Mouse (Mus musculus) liver, postnatal 0 days (tissue): ENCODE data around the gene Taar3. TPM values are rescaled to one million over a fixed set of nuclear protein-coding genes. Genes with fewer than 3 reads are reported as not detected.

Experiments used
- ATAC-seq: fragments of 200-750 bp; cut with Nextera tagmentation; 2 replicates; pipeline ENCODE4 v1.8.0; 2017; ENCODE audit warnings: mild to moderate bottlenecking, moderate library complexity
- DNase-seq: peaks from one replicate; pipeline ENCODE4 v3.0.0-alpha.2; 2016
- H3K27ac ChIP-seq: fragments of 300-500 bp; sonication (generic); 2 replicates; pipeline ENCODE4 v1.5.1; 2014; ENCODE audit warnings: antibody characterized with exemption, moderate library complexity, mild to moderate bottlenecking, low read depth
- H3K27me3 ChIP-seq: fragments of 300-500 bp; sonication (generic); 2 replicates; pipeline ENCODE4 v1.6.1; 2014; ENCODE audit warnings: low read length, control low read depth, mixed read lengths; ENCODE audit not compliant: insufficient read depth
- H3K36me3 ChIP-seq: fragments of 300-500 bp; sonication (generic); replicated peaks from 2 replicates; pipeline ENCODE4 v1.6.1; 2014; ENCODE audit warnings: mild to moderate bottlenecking, control low read depth, low read length, moderate library complexity, mixed read lengths; ENCODE audit not compliant: insufficient read depth
- H3K4me1 ChIP-seq: fragments of 300-500 bp; sonication (generic); 2 replicates; pipeline ENCODE4 v1.6.1; 2014; ENCODE audit warnings: antibody characterized with exemption, mild to moderate bottlenecking, control low read depth; ENCODE audit not compliant: insufficient read depth
- H3K4me2 ChIP-seq: fragments of 300-500 bp; sonication (generic); 2 replicates; pipeline ENCODE4 v1.6.1; 2014; ENCODE audit warnings: low read depth, mild to moderate bottlenecking, low read length, moderate library complexity, mixed read lengths
- H3K4me3 ChIP-seq: fragments of 300-500 bp; sonication (generic); 2 replicates; pipeline ENCODE4 v1.5.1; 2014; ENCODE audit warnings: low read depth, low read length
- H3K9ac ChIP-seq: fragments of 300-500 bp; sonication (generic); replicated peaks from 2 replicates; pipeline ENCODE4 v1.6.1; 2014; ENCODE audit warnings: mild to moderate bottlenecking, moderate library complexity
- H3K9me3 ChIP-seq: fragments of 300-500 bp; sonication (generic); 2 replicates; pipeline ENCODE4 v1.6.1; 2016; ENCODE audit warnings: mild to moderate bottlenecking, control low read depth, low read length, mixed read lengths
- CTCF ChIP-seq: sonication (generic); IDR thresholded peaks from 2 replicates; pipeline ENCODE4 v1.5.1; 2016; ENCODE audit warnings: antibody characterized with exemption, low read depth
- EP300 ChIP-seq: IDR thresholded peaks from 2 replicates; pipeline ENCODE4 v1.6.1; 2016; ENCODE audit warnings: antibody characterized with exemption, low read depth, mild to moderate bottlenecking
- WGBS: fragments of 180-500 bp; shearing (Covaris S2); extraction: QIAGEN DNeasy Blood & Tissue Kit; methylation state at CpG from one replicate; pipeline ENCODE4 v1.1.7; 2014; ENCODE audit not compliant: insufficient replicate concordance; 5-methylcytosine and 5-hydroxymethylcytosine counted together
- polyA plus RNA-seq: library from polyadenylated mRNA; unstranded; fragments of >200 nt; fragmentation: Nextera tagmentation; extraction: Ambion mirVana; gene quantifications from 2 replicates; pipeline ENCODE4 v1.2.1, GENCODE M21; 2015

Taar3 gene
- polyA plus RNA-seq, 1 experiment from 2014 or later: not detected

DNA sequence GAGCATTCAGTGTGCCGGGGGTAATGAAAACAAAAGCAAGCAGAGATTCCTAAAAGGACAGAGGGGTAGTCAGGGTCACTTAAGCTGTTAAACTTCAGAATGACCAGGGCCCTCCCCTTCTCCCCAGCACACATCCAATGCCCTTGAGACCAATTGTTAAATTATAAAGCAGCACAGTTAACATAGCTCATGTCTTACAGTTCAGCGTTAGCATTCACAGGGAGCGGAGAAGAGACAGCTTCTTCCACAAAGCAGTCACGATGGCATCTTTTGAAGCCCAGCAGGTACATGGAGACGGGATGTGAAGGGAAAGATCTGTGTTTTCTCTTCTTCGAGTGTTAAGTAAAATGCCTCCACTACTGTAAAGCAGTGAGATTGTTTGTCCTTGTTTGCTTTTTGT is 11.0 kb upstream of the Taar3 start, which contains the start of gene Taar2:
Taar2 (plus strand) TSS at position 261 of the 400 bp plus-strand sequence.
- H3K27ac ChIP-seq: no peak within 1 kb of the TSS
- no peak for TF ChIP-seq EP300
- no peak for TF ChIP-seq CTCF
- H3K27me3 ChIP-seq: no peaks in the 10 kb centered on the region
- H3K9me3 ChIP-seq: no peaks in the 10 kb centered on the region
- no peak within 1 kb of the TSS for H3K4me3 ChIP-seq
- no peak within 1 kb of the TSS for H3K9ac ChIP-seq
- no peaks in the 10 kb centered on the region for H3K36me3 ChIP-seq
- H3K4me1 ChIP-seq: no peaks in the 10 kb centered on the region
- 59% methylated on average over 6 of the region's 6 CpGs for WGBS
- no peak within 1 kb of the TSS for H3K4me2 ChIP-seq
- ATAC-seq: no peak
- DNase-seq: no peak

DNA sequence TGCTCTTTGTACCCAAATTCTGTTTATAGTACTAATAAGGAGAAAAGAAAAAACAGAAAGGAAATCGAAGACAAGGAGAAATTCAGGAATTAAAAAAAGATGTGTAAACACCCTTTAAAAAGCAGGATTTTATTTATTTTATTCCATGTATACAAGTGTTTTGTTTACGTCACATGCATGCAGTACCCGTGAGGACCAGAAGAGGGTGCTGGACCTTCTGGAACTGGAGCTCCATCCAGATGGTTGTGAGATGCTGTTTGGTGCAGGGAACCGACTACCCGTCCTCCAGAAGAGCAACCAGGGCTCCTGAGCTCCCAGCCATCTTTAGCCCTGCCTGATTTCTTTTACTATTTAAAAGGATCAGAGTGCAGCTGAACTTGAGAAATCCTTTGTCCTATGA is 6.9 kb upstream of the Taar3 start:
- H3K4me2 ChIP-seq: no peak overlapping the region
- no peaks in the 10 kb centered on the region for H3K27me3 ChIP-seq
- WGBS: 76% methylated on average over 5 of the region's 5 CpGs
- no peaks in the 10 kb centered on the region for H3K9me3 ChIP-seq
- no peaks in the 10 kb centered on the region for H3K4me1 ChIP-seq
- no peak overlapping the region for H3K4me3 ChIP-seq
- H3K27ac ChIP-seq: no peak overlapping the region
- DNase-seq (no peak), ATAC-seq (no peak)
- no peaks in the 10 kb centered on the region for H3K36me3 ChIP-seq
- TF ChIP-seq CTCF: peak; percentile 55
- TF ChIP-seq EP300: no peak
- no peak overlapping the region for H3K9ac ChIP-seq

DNA sequence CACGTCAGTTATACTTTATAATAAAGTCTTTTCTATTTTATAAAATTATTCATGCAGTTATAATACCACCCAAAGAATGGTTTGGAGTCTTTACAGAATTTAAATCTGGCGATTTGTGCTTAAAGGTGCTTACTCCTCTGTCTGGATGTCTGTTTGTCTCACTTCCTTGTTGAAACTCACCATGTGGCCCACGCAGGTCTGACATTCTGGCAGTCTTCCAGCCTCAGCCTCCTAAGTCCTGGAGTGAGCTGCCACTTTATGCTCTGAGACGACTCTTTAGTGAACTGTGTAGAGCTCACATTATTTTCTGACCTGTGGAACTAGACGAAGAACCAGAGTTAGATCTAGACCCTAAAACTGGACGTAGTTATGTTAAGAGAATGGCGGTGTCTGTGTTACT is 1.3 kb upstream of the Taar3 start:
- DNase-seq (no peak), ATAC-seq (no peak)
- Histone ChIP-seq H3K27me3 (no peaks in the 10 kb centered on the region), H3K4me3 (no peak overlapping the region), H3K9ac (no peak overlapping the region), H3K27ac (no peak overlapping the region), H3K9me3 (no peaks in the 10 kb centered on the region), H3K4me2 (no peak overlapping the region), H3K36me3 (no peaks in the 10 kb centered on the region), H3K4me1 (no peaks in the 10 kb centered on the region)
- WGBS: 56% methylated on average over 7 of the region's 7 CpGs
- TF ChIP-seq CTCF (no peak), EP300 (no peak)

DNA sequence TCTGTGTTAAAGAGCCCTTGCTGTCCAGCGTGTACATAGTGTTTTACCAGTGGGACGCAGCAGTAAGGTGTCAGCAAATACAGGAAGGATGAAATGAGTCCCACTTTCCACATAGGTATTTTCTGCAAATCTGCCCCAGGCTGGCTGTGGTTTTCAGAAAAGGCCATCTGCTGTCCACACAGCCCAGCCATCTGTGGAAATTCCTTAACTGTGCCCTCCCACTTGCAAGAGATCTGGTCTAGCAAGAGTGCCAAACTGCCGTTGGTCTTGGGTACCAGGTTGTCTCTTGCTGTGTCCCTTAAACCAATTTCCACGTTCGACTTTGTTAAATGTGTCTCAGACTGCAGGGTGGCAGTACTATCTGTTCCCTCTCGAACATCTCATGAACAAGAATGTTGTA is 2.4 kb downstream of the Taar3 start:
- TF ChIP-seq EP300 (no peak), CTCF (no peak)
- H3K27ac ChIP-seq: no peak overlapping the region
- no peak overlapping the region for H3K4me3 ChIP-seq
- WGBS: 74% methylated on average over 6 of the region's 6 CpGs
- H3K4me2 ChIP-seq: no peak overlapping the region
- H3K27me3 ChIP-seq: no peaks in the 10 kb centered on the region
- DNase-seq (no peak), ATAC-seq (no peak)
- no peaks in the 10 kb centered on the region for H3K4me1 ChIP-seq
- H3K36me3 ChIP-seq: no peaks in the 10 kb centered on the region
- H3K9ac ChIP-seq: no peak overlapping the region
- H3K9me3 ChIP-seq: no peaks in the 10 kb centered on the region

DNA sequence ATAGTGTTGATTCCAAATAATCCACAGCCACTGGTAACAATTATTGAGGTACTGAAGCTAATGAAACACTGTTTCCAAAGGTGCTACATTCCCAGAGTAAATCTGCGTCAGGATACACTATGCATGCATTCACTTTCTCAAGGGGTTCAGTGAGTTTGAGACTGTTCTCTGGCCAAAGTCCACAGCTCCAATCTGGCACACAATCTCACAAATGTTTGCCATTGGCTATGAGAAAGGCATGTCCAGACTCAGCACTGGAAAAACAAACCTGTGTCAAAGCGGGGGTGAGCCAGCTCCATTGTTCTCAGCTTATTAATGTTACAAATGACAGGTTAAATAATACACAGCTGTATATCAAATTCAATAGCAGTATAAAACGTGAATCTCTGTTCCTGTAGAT is 9.7 kb downstream of the Taar3 start:
- no peak for DNase-seq
- 59% methylated on average over 3 of the region's 3 CpGs for WGBS
- Histone ChIP-seq H3K4me1 (0 out of 2 replicates have a peak, but pooled peaks cover 3% of the 10 kb centered on the region), H3K9me3 (no peaks in the 10 kb centered on the region), H3K4me3 (no peak overlapping the region), H3K36me3 (no peaks in the 10 kb centered on the region), H3K27me3 (no peaks in the 10 kb centered on the region), H3K4me2 (no peak overlapping the region), H3K27ac (no peak overlapping the region), H3K9ac (no peak overlapping the region)
- no peak for ATAC-seq
- TF ChIP-seq CTCF (no peak), EP300 (no peak)

DNA sequence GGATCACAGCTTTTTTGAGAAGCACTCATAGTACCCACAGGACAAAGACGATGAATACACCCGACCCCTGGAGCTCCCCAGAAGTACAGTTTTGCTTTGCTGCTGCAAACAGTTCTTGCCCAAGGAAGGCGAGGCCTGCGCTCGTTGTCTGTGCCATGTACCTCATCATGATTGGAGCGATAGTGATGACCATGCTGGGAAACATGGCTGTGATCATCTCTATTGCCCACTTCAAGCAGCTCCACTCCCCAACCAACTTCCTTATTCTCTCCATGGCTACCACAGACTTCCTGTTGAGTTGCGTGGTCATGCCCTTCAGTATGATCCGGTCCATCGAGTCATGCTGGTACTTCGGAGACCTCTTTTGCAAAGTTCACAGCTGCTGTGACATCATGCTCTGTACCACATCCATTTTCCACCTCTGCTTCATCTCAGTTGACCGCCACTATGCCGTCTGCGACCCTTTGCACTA is 11.1 kb downstream of the Taar3 start, which contains the start of gene Taar4:
Taar4 (plus strand) TSS at position 51 of the 472 bp plus-strand sequence.
- H3K9ac ChIP-seq: no peak within 1 kb of the TSS
- no peak for TF ChIP-seq EP300
- TF ChIP-seq CTCF: no peak
- DNase-seq: no peak
- H3K4me1 ChIP-seq: 0 out of 2 replicates have a peak, but pooled peaks cover 3% of the 10 kb centered on the region
- no peaks in the 10 kb centered on the region for H3K36me3 ChIP-seq
- 77% methylated on average over 13 of the region's 13 CpGs for WGBS
- H3K4me3 ChIP-seq: no peak within 1 kb of the TSS
- no peak within 1 kb of the TSS for H3K4me2 ChIP-seq
- no peaks in the 10 kb centered on the region for H3K9me3 ChIP-seq
- no peaks in the 10 kb centered on the region for H3K27me3 ChIP-seq
- no peak for ATAC-seq
- H3K27ac ChIP-seq: no peak within 1 kb of the TSS

DNA sequence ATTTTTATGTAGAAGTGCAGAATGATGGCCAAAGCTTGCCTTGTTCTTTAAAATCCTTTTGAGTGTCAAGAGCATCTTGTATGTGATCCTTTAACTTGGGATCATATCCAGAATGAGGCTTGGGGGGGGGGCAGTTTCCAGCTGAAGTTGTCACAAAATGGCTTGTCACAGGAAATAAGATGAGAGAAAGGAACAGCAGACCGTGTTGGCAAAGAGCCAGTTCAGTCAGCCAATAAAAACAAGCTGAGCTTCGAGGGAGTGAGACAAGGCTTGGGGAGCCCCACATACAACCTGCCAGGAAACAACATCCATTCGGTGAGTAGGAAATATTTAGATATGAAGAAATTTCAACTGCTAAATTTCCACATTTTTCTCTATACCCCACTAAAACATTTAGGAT is 14.1 kb downstream of the Taar3 start:
- 0 out of 2 replicates have a peak, but pooled peaks cover 3% of the 10 kb centered on the region for H3K4me1 ChIP-seq
- DNase-seq (no peak), ATAC-seq (no peak)
- H3K9me3 ChIP-seq: no peaks in the 10 kb centered on the region
- no peak overlapping the region for H3K27ac ChIP-seq
- no peak overlapping the region for H3K4me3 ChIP-seq
- no peak overlapping the region for H3K4me2 ChIP-seq
- no peaks in the 10 kb centered on the region for H3K36me3 ChIP-seq
- H3K27me3 ChIP-seq: no peaks in the 10 kb centered on the region
- WGBS: 63% methylated on average over 3 of the region's 3 CpGs
- H3K9ac ChIP-seq: no peak overlapping the region
- TF ChIP-seq EP300 (no peak), CTCF (no peak)
